ENCODE assay signal across 8 mouse cellular contexts in the genomic region with DNA sequence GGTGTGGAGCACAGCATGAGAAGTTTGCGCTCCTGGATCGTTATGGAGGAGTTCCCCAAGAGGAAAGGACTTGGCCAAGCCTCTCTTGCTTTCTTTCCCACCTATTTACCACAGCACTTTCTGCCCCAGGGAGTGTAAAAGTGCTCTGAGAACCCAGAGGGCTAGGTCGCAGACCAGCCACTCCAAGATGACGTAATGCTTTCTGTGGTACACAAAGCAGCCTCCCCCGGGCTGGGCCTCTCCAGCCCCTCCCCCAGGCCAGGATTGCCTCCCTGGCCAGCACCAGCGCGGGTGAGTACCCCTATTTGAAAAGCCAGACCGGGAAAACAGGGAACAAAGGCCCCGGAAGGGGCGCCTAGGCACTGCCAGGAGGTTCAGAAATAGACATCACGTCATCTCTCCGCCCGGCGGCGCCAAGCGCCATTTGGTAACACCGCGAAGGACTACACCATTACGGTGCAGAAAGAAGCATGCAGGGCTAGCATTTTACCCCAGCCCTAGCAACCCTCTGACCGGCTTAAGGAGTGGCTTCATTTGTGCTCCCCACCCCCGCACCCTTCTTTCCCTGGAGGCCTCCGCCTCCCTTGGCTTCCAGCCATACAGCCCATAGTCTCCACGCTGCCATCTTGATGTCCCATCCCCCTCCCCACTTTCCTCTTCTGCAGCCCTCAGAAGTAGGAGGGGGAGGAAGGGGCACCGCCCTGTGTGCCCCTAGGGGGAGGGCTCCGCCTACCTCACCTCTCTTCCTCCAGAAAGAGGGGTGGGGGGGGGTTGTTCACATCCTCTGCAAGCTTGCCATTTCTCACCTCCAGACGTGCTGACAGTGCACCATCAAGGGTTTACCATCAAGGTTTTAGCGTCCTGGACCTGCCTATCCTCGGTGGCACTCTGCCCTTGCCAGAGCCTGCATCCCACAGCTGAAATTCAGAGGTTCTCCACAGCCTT. TPM values are rescaled to one million over a fixed set of nuclear protein-coding genes. Genes with fewer than 3 reads are reported as not detected.
DNase-seq lines count a peak whose midpoint lies in the region; ATAC-seq and TF ChIP-seq lines count a peak whose summit lies in the region.
"Not testable (repeated sequence)": the region's sequence is repeated elsewhere in the genome, so short reads cannot be mapped to it uniquely, and the experiment has no call there.

No protein-coding gene starts in this region.

- not testable (repeated sequence) for H3K9me3 ChIP-seq in hindbrain, postnatal 0 days (ENCODE audit: low read length); lung, embryonic 16.5 days (ENCODE audit: control insufficient read depth, low read length)

- peak overlapping the region; percentile 90 for H3K27ac ChIP-seq in hindbrain, postnatal 0 days
- peak overlapping the region; percentile 27; the same call in 1 of the 2 replicates for H3K27ac ChIP-seq in lung, embryonic 16.5 days (ENCODE audit: low read length)
- peak overlapping the region; percentile 82; the same call in 1 of the 2 replicates for H3K27ac ChIP-seq in olfactory bulb, adult 2 months (ENCODE audit: insufficient read depth, low read depth, low read length)

- peak; percentile 71 to 86 for DNase-seq in adrenal gland, adult (ENCODE audit: inconsistent age in 2 of 2, low spot score in 1 of 2)
- peak; percentile 72 for DNase-seq in embryo, embryonic 10.5 days (ENCODE audit: low spot score)
- peak; percentile 38 for DNase-seq in gastrocnemius, postnatal 14 days
- DNase-seq in hindbrain, postnatal 0 days (ENCODE audit: low spot score) = peak; percentile 83
- peak; percentile 80 for DNase-seq in layer of hippocampus, postnatal 36 days
- DNase-seq in thymus, adult 18-20 months = peak; percentile 10 to 30

- TF ChIP-seq CTCF in hindbrain, postnatal 0 days (IDR thresholded peaks at IDR 0.05; ENCODE audit: low read depth) = 0 out of 2 replicates have a peak, but pooled peaks have one; percentile 2
- TF ChIP-seq CTCF in olfactory bulb, adult 2 months (IDR thresholded peaks at IDR 0.05; ENCODE audit: insufficient read depth, low read depth, low read length) = not testable (repeated sequence)

- H3K4me3 ChIP-seq in hindbrain, postnatal 0 days (ENCODE audit: low read length) = peak overlapping the region; percentile 40
- H3K4me3 ChIP-seq in lung, embryonic 16.5 days (ENCODE audit: low read length) = peak overlapping the region; percentile 28
- H3K4me3 ChIP-seq in olfactory bulb, adult 2 months (ENCODE audit: insufficient read depth, low read depth, low read length) = peak overlapping the region; percentile 42

- intact Hi-C loops in gastrocnemius, postnatal 14 days (cut with DNase I; ENCODE audit: low total_unique reads) = not testable (repeated sequence)

- ATAC-seq in hindbrain, postnatal 0 days = peak; percentile 87
- peak; percentile 79 for ATAC-seq in lung, embryonic 16.5 days (ENCODE audit: low read depth)

- H3K4me1 ChIP-seq in hindbrain, postnatal 0 days (ENCODE audit: insufficient read depth, low read length); lung, embryonic 16.5 days (replicated peaks; ENCODE audit: control insufficient read depth, insufficient read depth, low read length); olfactory bulb, adult 2 months (ENCODE audit: control insufficient read depth, insufficient read depth, low read length): not testable (repeated sequence)

- peak overlapping the region; percentile 49 for H3K4me2 ChIP-seq in hindbrain, postnatal 0 days (ENCODE audit: low read depth, low read length)
- peak overlapping the region; percentile 45 for H3K4me2 ChIP-seq in lung, embryonic 16.5 days (ENCODE audit: low read depth, low read length)

- peak overlapping the region; percentile 45 for H3K9ac ChIP-seq in hindbrain, postnatal 0 days (replicated peaks; ENCODE audit: low read length)
- 0 out of 2 replicates have a peak overlapping the region, but pooled peaks have one; percentile 5 for H3K9ac ChIP-seq in lung, embryonic 16.5 days (ENCODE audit: low read length)

- TF ChIP-seq POLR2A in olfactory bulb, adult 2 months (IDR thresholded peaks at IDR 0.05; ENCODE audit: insufficient read depth, low read depth, low read length) = not testable (repeated sequence)

- H3K27me3 ChIP-seq in hindbrain, postnatal 0 days (ENCODE audit: insufficient read depth, low read length); lung, embryonic 16.5 days (ENCODE audit: control insufficient read depth, insufficient read depth, low read depth, low read length): not testable (repeated sequence)

- WGBS in hindbrain, postnatal 0 days = 0% methylated on average over 15 of the region's 28 CpGs
- WGBS in lung, embryonic 16.5 days = 6% methylated on average over 18 of the region's 28 CpGs
- WGBS in olfactory bulb, adult 2 months = under 1% methylated on average over 22 of the region's 28 CpGs

- not testable (repeated sequence) for H3K36me3 ChIP-seq in hindbrain, postnatal 0 days (ENCODE audit: insufficient read depth, low read length); lung, embryonic 16.5 days (ENCODE audit: control insufficient read depth, insufficient read depth, low read length)

RNA-seq across cellular contexts. Expression of a gene that starts 3.6 kb away (rescaled TPM):
- 10 to 100 TPM; 11.9 to 12.5 TPM for total RNA-seq in gastrocnemius, postnatal 14 days (2021)
- total RNA-seq in hindbrain, postnatal 0 days (2014; rRNA removed) = 33.6 and 34.3 TPM in 2 replicates
- polyA plus RNA-seq in hindbrain, postnatal 0 days (2015; fragmentation: Nextera tagmentation; extraction: Ambion mirVana) = 7.6 and 8.4 TPM in 2 replicates
- 10 to 100 TPM; 46.2 to 46.4 TPM for total RNA-seq in layer of hippocampus, postnatal 36 days (2021)
- polyA plus RNA-seq in lung, embryonic 16.5 days (2015; fragmentation: Nextera tagmentation; extraction: Ambion mirVana) = 10.0 and 10.7 TPM in 2 replicates
- polyA plus RNA-seq in olfactory bulb, adult 2 months (2012; ENCODE audit: insufficient read depth, insufficient read length, low replicate concordance, missing spikeins) = not detected in 2 replicates

RNA-seq across cellular contexts. Expression of a gene that starts 56.5 kb away (rescaled TPM):
- total RNA-seq in gastrocnemius, postnatal 14 days (2021) = 1 to 10 TPM; 3.7 to 4.2 TPM
- 201 and 216 TPM in 2 replicates for total RNA-seq in hindbrain, postnatal 0 days (2014; rRNA removed)
- polyA plus RNA-seq in hindbrain, postnatal 0 days (2015; fragmentation: Nextera tagmentation; extraction: Ambion mirVana) = 265 and 273 TPM in 2 replicates
- 100 to 1,000 TPM; 483 to 524 TPM for total RNA-seq in layer of hippocampus, postnatal 36 days (2021)
- polyA plus RNA-seq in lung, embryonic 16.5 days (2015; fragmentation: Nextera tagmentation; extraction: Ambion mirVana) = 8.0 and 8.1 TPM in 2 replicates
- 88.7 and 382 TPM in 2 replicates for polyA plus RNA-seq in olfactory bulb, adult 2 months (2012; ENCODE audit: insufficient read depth, insufficient read length, low replicate concordance, missing spikeins)

Comparison
In these comparisons a context has a peak if more than half of its experiments do, and no peak if none do; other contexts are left out.
1. Peak in every context shown above with its lines: DNase-seq, ATAC-seq, H3K4me3 ChIP-seq and H3K27ac ChIP-seq.
2. DNase-seq: peak in every context shown above with its lines; median percentile 83 in hindbrain, postnatal 0 days; 80 in layer of hippocampus, postnatal 36 days; 78 in adrenal gland, adult; 72 in embryo, embryonic 10.5 days; 38 in gastrocnemius, postnatal 14 days; 20 in thymus, adult 18-20 months.
3. H3K27ac ChIP-seq: peak in every context shown above with its lines; median percentile 90 in hindbrain, postnatal 0 days; 82 in olfactory bulb, adult 2 months; 27 in lung, embryonic 16.5 days.
4. RNA of a gene that starts 56.5 kb away (total RNA-seq): 483 to 524 TPM in layer of hippocampus, postnatal 36 days and 201 to 216 TPM in hindbrain, postnatal 0 days; 3.7 to 4.2 TPM in gastrocnemius, postnatal 14 days; every median in the first group is over 10 times any median in the second.